Mouse (Mus musculus): ENCODE measurements at regions not wholly inside any gene's neighbourhood (a gene's known extent, or its start where the extent isn't known, plus 50 kb on each side); places are given as distances from the start of the nearest gene placed in this dataset.

DNA sequence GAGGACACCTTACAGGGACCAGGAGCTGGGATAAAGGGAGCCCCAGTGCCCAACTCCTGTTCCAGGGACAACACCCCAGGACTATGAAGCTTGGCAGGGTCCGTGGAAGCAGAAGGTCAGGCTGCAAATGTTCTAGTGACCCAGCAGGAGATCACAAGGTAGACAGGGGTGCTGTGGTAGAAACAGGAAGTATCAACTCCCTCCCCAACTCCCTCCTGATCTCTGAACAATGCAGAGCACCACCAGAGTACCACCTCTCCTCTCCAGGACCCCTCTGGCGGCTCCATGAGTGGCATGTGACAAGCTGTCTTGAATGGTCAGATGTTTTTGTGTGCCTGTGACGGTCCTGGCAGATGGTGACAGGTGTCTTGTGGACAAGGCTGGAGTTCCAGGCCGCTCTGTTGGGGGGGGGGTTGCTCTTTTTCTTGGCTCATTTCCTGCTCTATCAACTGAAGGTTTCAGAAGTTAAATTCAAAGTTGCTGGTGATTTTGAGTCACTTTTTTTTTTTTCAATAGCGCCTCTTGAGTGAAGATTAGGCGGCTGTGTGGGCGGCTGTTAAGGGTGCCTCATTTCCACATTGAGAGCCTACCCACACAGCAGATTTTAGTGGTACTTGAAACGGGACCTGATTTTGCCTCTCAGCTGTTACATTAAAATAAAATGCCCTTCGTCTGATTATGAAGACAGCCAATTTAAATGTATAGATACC is 73.1 kb upstream of the 2410004P03Rik start:
- 76% methylated on average over 9 of the region's 9 CpGs for WGBS
- no peak for ATAC-seq (ENCODE audit: insufficient read depth, low FRiP score, low read depth)
- Histone ChIP-seq H3K27ac (no peak overlapping the region), H3K9ac (no peak overlapping the region), H3K4me2 (no peak overlapping the region), H3K9me3 (no peaks in the 10 kb centered on the region), H3K4me3 (replicated peaks) (no peak overlapping the region), H3K36me3 (no peaks in the 10 kb centered on the region), H3K27me3 (replicated peaks) (no peaks in the 10 kb centered on the region), H3K4me1 (no peaks in the 10 kb centered on the region)

DNA sequence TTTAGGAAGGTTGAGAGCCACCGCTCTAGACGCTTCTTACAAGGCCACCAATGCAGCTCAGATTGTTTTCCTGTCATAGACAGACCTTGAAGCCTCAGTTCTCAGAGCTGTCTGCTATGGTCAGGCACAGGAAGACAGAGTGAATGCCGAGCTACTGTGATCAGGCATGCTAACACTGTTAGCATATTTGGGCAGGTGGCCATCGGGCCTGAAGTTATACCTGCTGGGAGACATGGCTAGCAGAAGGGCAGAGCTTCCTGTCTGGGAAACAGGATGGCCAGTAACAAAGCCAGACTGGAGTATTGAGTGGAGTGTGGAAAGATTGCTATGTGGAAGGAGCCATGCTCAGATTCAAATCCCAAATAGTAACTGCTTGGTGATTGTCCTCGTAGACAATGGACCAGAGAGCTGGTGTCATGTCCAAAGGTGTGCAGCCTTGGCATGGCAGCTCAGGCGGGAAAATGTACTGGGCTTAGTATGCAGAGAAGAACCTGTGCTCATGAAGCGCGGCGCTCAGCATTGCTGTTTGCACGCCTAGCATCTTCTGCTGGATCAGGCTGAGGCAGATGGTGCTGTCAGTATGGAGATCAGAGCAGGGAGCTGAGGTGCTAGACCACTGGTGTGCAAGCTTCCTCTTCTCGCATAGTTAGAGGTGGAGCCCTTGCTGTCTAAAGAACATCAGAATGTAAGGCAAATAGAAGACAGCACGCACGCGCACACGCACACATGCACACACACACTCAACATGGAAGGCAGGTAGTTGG is 60.3 kb upstream of the 2410004P03Rik start:
- no peak overlapping the region for H3K9ac ChIP-seq
- no peaks in the 10 kb centered on the region for H3K27me3 ChIP-seq (replicated peaks)
- no peaks in the 10 kb centered on the region for H3K9me3 ChIP-seq
- no peaks in the 10 kb centered on the region for H3K36me3 ChIP-seq
- no peak for ATAC-seq (ENCODE audit: insufficient read depth, low FRiP score, low read depth)
- H3K4me1 ChIP-seq = no peaks in the 10 kb centered on the region
- H3K27ac ChIP-seq = no peak overlapping the region
- WGBS = 86% methylated on average over 15 of the region's 15 CpGs
- H3K4me3 ChIP-seq (replicated peaks) = no peak overlapping the region
- H3K4me2 ChIP-seq = no peak overlapping the region

DNA sequence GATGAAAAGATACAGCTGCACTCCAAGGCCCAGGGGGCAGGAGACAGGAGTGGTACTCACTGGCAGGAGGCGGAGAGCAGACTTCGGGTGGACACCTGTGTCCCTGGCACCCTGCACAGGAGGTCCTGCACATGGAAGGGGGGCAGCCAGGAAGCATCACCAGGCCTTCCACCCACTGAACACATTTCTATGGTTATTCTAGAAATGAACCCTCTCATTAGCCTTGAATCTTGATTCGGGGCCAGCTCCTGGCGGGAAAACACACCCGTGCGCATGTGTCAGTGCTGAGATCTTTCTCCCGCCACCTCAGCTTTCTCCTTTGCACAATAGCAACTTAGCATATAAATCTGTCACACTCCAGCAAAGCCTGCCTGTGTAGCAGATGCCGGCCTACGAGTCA is 58.3 kb upstream of the 2410004P03Rik start:
- Histone ChIP-seq H3K9me3 (no peaks in the 10 kb centered on the region), H3K27ac (no peak overlapping the region), H3K4me1 (no peaks in the 10 kb centered on the region), H3K36me3 (no peaks in the 10 kb centered on the region), H3K9ac (no peak overlapping the region), H3K4me3 (replicated peaks) (no peak overlapping the region), H3K27me3 (replicated peaks) (no peaks in the 10 kb centered on the region), H3K4me2 (no peak overlapping the region)
- ATAC-seq (ENCODE audit: insufficient read depth, low FRiP score, low read depth) = no peak
- WGBS = 71% methylated on average over 9 of the region's 9 CpGs

DNA sequence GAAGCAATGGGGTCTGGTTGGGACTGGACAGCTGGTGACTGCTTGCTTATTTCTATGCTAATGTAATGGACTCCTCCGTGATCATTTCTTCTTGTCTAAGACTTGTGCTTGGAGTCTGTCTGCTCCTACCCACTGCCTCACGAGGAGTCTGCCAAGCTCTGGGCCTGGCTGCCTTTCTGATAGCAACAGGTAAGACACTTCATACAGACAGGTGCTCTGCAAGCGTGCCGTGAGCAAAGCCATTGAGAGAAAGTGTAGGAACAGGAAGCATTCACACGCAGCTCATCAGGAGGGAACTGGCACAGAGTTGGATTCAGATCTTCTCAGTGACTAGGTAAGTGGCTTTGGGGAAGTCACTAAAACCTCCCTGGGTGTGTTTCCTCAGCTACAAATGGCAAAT is 57.6 kb upstream of the 2410004P03Rik start:
- Histone ChIP-seq H3K4me1 (no peaks in the 10 kb centered on the region), H3K27ac (no peak overlapping the region), H3K4me3 (replicated peaks) (no peak overlapping the region), H3K4me2 (no peak overlapping the region), H3K27me3 (replicated peaks) (no peaks in the 10 kb centered on the region), H3K36me3 (no peaks in the 10 kb centered on the region), H3K9ac (no peak overlapping the region), H3K9me3 (no peaks in the 10 kb centered on the region)
- WGBS = 75% methylated on average over 5 of the region's 5 CpGs
- ATAC-seq (ENCODE audit: insufficient read depth, low FRiP score, low read depth) = no peak

DNA sequence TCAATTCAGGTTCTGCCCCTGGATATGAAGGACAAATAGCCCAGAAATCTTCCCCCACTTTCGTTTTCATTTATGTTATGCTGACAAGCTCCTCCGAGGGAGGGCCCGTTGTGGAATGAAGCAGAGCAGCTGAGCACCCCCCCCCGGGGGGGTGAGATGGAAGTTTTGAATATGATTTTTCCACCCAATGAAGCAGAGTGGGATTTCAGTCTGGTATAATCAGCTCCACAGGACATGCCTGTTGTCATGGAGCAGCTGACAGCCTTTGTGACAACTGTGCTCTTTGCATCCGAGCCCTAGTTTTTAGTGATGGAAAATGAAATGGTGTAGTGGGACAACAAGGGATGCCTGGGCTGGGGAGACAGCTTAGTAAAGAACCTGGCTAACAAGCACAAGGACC is 52.4 kb upstream of the 2410004P03Rik start:
- no peaks in the 10 kb centered on the region for H3K4me1 ChIP-seq
- no peak overlapping the region for H3K9ac ChIP-seq
- 38% methylated on average over 5 of the region's 5 CpGs for WGBS
- no peaks in the 10 kb centered on the region for H3K27me3 ChIP-seq (replicated peaks)
- H3K4me2 ChIP-seq = no peak overlapping the region
- no peak overlapping the region for H3K4me3 ChIP-seq (replicated peaks)
- ATAC-seq (ENCODE audit: insufficient read depth, low FRiP score, low read depth) = no peak
- no peaks in the 10 kb centered on the region for H3K36me3 ChIP-seq
- no peaks in the 10 kb centered on the region for H3K9me3 ChIP-seq
- no peak overlapping the region for H3K27ac ChIP-seq
